Mouse (Mus musculus) neural tube, embryonic 10.5 days (tissue): Measurements from ENCODE around the gene Retnlb.
"Not testable (repeated sequence)": the region's sequence is repeated elsewhere in the genome, so short reads cannot be mapped to it uniquely, and the experiment has no call there.

ENCODE experiments used
- DNase-seq: peaks from one replicate; pipeline ENCODE4 v3.0.0-alpha.2; 2017; ENCODE audit warnings: low spot score; ENCODE audit errors: extremely low spot score

Retnlb gene

GRCm38 (mm10) chr16:48816695-48817094 is at the start of gene Retnlb:
Gene Retnlb, plus strand, starts transcription at chr16:48816856.
- no peak for DNase-seq

- no peak for DNase-seq
Measured at GRCm38 (mm10) chr16:48769183-48769582, 47.5 kb upstream of the Retnlb start.

- no peak for DNase-seq
Measured at GRCm38 (mm10) chr16:48771971-48772445, 44.6 kb upstream of the Retnlb start, which contains the start of gene Trat1. Gene Trat1, minus strand, starts transcription at chr16:48772021.

- no peak for DNase-seq
Measured at GRCm38 (mm10) chr16:48777254-48777653, 39.4 kb upstream of the Retnlb start.

- no peak for DNase-seq
Measured at GRCm38 (mm10) chr16:48786258-48786657, 30.4 kb upstream of the Retnlb start.

GRCm38 (mm10) chr16:48788704-48789185 is 27.9 kb upstream of the Retnlb start:
- DNase-seq = no peak

- no peak for DNase-seq
Measured at GRCm38 (mm10) chr16:48798285-48798684, 18.4 kb upstream of the Retnlb start.

- no peak for DNase-seq
Measured at GRCm38 (mm10) chr16:48799470-48799869, 17.2 kb upstream of the Retnlb start.

GRCm38 (mm10) chr16:48800906-48801305 is 15.8 kb upstream of the Retnlb start:
- no peak for DNase-seq

GRCm38 (mm10) chr16:48805412-48805811 is 11.2 kb upstream of the Retnlb start:
- DNase-seq = no peak

GRCm38 (mm10) chr16:48806521-48806920 is 10.1 kb upstream of the Retnlb start:
- no peak for DNase-seq

GRCm38 (mm10) chr16:48809374-48809773 is 7.3 kb upstream of the Retnlb start:
- DNase-seq = no peak

- DNase-seq = no peak
Measured at GRCm38 (mm10) chr16:48811881-48812436, 4.7 kb upstream of the Retnlb start.

- DNase-seq = no peak
Measured at GRCm38 (mm10) chr16:48818524-48818923, 1.9 kb downstream of the Retnlb start.

- no peak for DNase-seq
Measured at GRCm38 (mm10) chr16:48826474-48826873, 9.8 kb downstream of the Retnlb start.

- no peak for DNase-seq
Measured at GRCm38 (mm10) chr16:48827625-48828024, 11.0 kb downstream of the Retnlb start.

- DNase-seq = no peak
Measured at GRCm38 (mm10) chr16:48829060-48829459, 12.4 kb downstream of the Retnlb start.

GRCm38 (mm10) chr16:48832055-48832454 is 15.4 kb downstream of the Retnlb start:
- no peak for DNase-seq

- not testable (repeated sequence) for DNase-seq
Measured at GRCm38 (mm10) chr16:48833626-48834025, 17.0 kb downstream of the Retnlb start.

GRCm38 (mm10) chr16:48842266-48842665 is 25.6 kb downstream of the Retnlb start, which contains the start of gene Retnla:
Gene Retnla, plus strand, starts transcription at chr16:48842551.
- no peak for DNase-seq

GRCm38 (mm10) chr16:48843671-48844386 is 27.2 kb downstream of the Retnlb start:
- no peak for DNase-seq

- DNase-seq = not testable (repeated sequence)
Measured at GRCm38 (mm10) chr16:48865004-48865403, 48.3 kb downstream of the Retnlb start.

GRCm38 (mm10) chr16:48867690-48868089 is 51.0 kb downstream of the Retnlb start:
- no peak for DNase-seq
